Mouse (Mus musculus) mouse embryonic stem cell (cell line): ENCODE data around the gene Pik3r1.

Experiments
- in situ Hi-C, 2 experiments: fragments of 300-500 bp; cut with MboI; formaldehyde crosslinking; loops; 1 replicate in 1 of 2; 3 replicates in 1 of 2; pipeline ENCODE4 v1.14.3; 2019 to 2020; ENCODE audit warnings: low sequenced_read_pairs in 2 of 2, low pct_unique_long_range_greater_than_20kb in 1 of 2, mixed read lengths in 1 of 2; ENCODE audit not compliant: unreplicated experiment in 1 of 2

The Pik3r1 gene

GRCm38 (mm10) chr13:101696827-101697226 lies 71.2 kb downstream of the Pik3r1 start:
- in situ Hi-C loops: no loop called here

GRCm38 (mm10) chr13:101696316-101696715 lies 71.7 kb downstream of the Pik3r1 start:
- in situ Hi-C loops: no loop called here

DNA sequence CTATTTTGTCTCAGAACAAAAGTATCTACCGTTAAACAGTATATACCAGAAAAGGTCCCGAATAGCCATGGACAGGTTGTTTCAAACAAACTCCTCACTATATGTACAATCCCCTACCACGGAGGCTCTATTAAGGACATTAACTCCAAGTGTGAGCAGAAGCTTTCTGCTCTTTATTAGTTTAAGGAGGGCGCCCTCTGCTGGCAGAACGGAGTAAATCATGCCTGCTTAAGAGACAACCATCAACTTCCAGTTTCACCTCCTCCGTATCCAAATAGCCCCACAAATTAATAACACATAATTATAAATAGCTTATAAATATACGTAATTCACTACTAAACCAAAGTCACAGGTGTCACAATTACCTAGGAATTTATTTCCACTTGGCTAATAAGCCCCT lies 72.1 kb downstream of the Pik3r1 start:
- in situ Hi-C loops: no loop called here

DNA sequence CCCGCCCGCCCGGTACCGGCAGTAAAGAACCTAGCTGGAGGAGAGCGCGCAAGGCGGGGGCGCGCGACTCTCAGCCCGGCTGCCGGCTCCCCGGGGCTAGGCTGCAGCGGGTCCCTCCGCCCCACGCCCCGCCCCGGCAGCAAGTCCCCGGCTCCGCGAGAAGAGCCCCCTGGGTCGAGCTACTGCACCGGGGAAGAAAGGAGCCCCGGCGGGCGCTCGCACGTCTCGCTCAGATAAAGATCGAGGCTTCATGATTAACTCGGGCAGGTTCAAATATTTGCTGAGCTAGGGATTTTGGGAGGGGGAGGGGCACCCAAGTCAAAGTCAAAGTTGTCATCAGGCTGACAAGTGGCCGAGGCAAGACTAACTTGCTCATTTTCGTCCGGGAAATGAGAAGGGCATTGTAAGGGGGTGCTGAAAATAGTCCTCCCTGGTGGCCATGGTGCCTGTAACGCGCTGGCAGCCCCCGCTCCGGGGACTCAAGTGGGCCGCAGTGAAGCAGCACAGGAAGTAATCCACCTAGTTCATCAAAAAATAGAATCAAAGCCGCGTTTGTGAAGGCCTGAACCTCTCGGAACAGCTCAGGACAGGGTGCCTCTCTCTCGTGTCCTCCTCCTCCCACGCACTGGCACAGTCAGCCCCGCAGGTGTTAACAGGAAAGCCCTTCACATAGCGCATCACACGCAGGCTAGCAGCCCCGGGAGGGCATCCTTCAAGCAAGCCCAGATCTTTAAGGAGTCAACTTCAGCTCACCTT lies 73.3 kb downstream of the Pik3r1 start:
- in situ Hi-C loops: no loop called here

DNA sequence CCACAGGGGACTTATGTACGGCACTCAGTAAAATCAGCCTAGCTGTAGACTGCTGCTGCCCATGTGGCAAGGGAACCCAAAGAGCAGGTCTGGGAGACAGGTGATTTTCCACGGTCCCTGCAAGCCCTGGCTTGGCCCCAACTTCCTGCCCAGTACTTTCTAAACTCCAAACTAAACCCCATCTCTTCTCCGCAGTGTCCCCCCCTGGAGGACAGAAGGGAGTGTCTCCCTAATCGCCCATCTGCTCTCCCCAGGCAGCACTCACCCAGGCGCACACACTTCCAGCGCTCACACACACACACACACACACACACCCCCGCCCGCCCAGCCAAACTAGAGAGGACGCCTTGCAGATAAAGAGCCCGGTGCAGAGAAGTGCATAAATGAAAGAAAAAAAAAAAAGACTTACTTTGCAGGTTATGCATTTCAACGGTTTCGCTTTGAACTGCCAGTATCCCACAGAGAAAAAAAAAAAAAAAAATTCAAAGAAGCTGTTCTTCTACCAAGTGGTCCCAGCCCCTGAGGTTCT lies 74.0 kb downstream of the Pik3r1 start:
- in situ Hi-C loops: no loop called here

DNA sequence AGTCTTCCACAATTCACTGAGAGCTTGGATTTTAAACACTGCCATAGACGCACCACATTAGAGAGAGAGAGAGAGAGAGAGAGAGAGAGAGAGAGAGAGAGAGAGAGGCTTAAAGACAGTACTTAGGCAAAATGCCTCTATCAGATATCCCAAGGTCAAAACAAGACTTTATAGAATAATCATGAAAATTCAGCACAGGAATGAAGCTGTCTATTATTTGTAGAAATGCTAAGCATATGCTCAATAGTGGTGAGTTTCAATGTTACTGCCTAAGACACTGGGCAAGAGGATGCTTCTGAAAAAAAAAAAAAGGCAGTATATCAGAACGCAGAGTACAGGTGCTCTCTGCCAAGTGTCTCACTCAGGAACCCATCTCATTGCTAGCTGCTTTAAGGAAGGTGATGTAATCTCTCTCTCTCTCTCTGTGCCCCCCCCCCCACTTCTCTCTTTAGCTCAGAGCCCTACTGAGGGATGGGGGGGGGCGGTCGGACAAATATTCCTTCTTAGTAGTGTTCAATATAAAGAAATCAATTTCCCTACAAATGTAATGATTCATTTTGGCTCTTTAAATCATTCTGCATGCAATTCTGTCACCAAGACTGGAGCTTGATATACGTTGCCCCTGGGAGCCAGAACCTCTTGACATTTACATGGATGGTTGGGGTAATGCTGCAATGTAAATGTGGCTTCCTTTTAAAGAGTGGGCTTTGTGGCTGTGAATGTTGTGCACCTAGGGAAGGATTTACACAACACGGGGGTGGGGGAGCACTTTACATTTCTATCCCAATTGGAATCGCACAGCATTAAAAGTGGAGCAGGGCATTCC lies 74.9 kb downstream of the Pik3r1 start:
- in situ Hi-C loops: no loop called here

- in situ Hi-C loops: no loop called here
Observed at GRCm38 (mm10) chr13:101692239-101692784, 75.7 kb downstream of the Pik3r1 start.

GRCm38 (mm10) chr13:101691669-101692068 lies 76.3 kb downstream of the Pik3r1 start:
- in situ Hi-C loops: no loop called here

GRCm38 (mm10) chr13:101690911-101691655 lies 76.9 kb downstream of the Pik3r1 start:
- in situ Hi-C loops: no loop called here

- in situ Hi-C loops: no loop called here
Observed at GRCm38 (mm10) chr13:101690167-101690566, 77.8 kb downstream of the Pik3r1 start.

DNA sequence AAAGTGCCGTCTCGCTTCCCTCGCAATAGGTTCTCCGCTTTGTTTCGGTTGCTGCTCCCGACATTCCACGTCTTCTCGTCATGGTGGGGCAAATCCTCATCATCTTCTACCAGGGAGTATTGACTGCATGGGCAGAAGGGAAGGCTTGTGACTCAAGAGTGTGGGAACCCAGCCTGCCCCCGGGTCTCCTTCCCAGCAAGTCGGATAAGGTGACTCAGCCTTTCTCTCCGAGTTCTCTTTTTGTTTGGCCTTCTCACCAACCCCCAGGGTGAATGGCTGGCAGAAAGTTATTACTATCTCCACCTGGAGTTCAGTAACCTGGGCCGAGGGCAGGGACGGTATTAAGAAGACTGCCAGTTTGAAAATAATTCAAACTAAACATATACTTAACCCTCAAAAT lies 81.8 kb downstream of the Pik3r1 start:
- in situ Hi-C loops: no loop called here

- in situ Hi-C loops: no loop called here
Observed at GRCm38 (mm10) chr13:101684706-101685105, 83.3 kb downstream of the Pik3r1 start.

DNA sequence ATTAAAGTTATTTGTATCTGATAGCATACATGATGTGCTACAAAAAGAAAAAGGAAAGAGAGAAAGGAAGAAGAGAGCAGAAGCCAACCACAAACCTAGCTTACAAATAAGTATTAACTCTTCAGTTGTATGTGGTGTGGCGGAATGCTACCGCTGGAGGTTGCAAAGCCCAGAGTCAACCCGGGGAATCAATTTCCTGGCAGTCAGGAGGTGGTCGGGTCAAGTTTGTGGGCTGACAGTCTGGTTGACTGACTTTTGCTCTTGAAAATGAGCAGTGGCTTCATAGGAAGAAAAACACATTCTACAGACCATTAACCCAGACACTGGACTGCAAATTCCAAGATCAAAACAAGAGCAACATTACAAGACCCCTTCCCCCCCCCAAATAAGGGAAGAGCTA lies 85.6 kb downstream of the Pik3r1 start:
- in situ Hi-C loops: no loop called here

GRCm38 (mm10) chr13:101680083-101680482 lies 87.9 kb downstream of the Pik3r1 start:
- in situ Hi-C loops: no loop called here

DNA sequence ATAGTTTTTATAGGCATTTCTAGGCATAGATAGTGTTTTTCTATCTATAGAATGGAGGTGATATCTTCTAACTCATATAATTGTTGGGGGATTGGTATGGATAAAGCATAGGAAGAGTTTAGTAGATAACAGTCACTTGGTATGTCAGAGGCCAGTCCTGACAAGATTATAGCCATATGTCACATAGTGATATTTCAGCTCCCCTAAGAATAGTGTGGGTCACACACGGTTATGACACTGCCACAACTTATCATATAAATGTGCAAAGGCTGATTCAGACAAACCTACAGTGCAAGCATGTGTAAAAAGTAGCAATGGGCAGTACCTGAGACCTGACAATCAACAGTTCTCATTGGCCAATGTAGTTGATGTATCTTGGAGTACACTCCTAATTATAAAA lies 89.0 kb downstream of the Pik3r1 start:
- in situ Hi-C loops: no loop called here

DNA sequence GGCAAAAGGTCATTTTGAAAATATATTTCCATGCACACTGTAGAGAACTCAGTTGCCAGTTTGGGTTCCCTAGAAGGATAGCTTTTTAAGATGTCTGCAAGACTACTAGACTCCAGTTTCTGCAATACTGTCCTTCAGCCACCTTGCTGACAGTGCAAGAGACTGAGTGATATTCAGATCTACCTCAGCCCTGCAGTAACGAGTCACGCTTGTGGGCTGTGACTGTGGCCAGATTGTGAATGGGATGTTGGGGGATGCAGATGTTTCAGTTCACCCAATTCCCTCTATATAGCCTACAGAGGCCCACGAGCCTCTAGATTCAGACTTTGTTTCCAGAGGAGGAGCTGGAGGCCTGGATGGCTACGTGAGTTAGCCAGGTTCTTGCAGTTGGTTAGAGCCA lies 90.0 kb downstream of the Pik3r1 start:
- in situ Hi-C loops: no loop called here

GRCm38 (mm10) chr13:101673876-101674275 lies 94.1 kb downstream of the Pik3r1 start:
- in situ Hi-C loops: no loop called here

GRCm38 (mm10) chr13:101668859-101669258 lies 99.2 kb downstream of the Pik3r1 start:
- in situ Hi-C loops: no loop called here

DNA sequence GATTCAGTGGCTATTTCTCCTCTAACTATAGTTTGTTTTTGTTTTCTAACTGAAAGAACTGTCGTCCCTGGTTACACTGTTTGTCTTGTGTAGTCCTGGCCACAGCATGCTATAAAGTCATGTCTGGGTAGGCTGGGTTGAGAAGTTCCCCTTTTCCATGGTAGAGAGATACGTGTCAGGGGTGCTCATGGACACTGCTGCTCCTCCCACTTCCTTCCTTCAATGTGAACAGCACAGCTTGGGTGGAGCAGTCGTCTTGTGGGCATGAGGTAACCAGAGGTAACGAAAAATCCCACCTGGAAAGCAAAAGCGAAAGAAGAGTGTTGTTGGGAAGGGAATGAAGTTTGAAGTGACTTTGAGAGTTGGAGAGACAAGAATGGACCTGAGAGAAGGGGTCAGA lies 104.0 kb downstream of the Pik3r1 start:
- in situ Hi-C loops: no loop called here
